Mouse (Mus musculus) retina, adult 2 months (tissue): ENCODE measurements around the gene Neurod1.

Source experiments
- DNase-seq: peaks from one replicate; pipeline ENCODE4 v3.0.0-alpha.2; 2012; ENCODE audit warnings: low read depth, low spot score

Neurod1 gene

GRCm38 (mm10) chr2:79456575-79457349 lies at the start of gene Neurod1, which contains the start of gene Cerkl:
TSS of gene Neurod1 (minus strand) at chr2:79456751.
TSS of gene Cerkl (minus strand) at chr2:79456785.
- peak; percentile 90 for DNase-seq

- peak; percentile 72 for DNase-seq
Measured at GRCm38 (mm10) chr2:79498990-79499755, 42.6 kb upstream of the Neurod1 start.

- DNase-seq = no peak
Measured at GRCm38 (mm10) chr2:79485127-79485526, 28.6 kb upstream of the Neurod1 start.

- DNase-seq = no peak
Measured at GRCm38 (mm10) chr2:79482511-79482910, 26.0 kb upstream of the Neurod1 start.

GRCm38 (mm10) chr2:79462411-79462810 lies 5.9 kb upstream of the Neurod1 start:
- no peak for DNase-seq

GRCm38 (mm10) chr2:79461861-79462260 lies 5.3 kb upstream of the Neurod1 start:
- DNase-seq = no peak

GRCm38 (mm10) chr2:79460586-79460985 lies 4.0 kb upstream of the Neurod1 start:
- DNase-seq = no peak

- DNase-seq = no peak
Measured at GRCm38 (mm10) chr2:79460107-79460506, 3.6 kb upstream of the Neurod1 start.

- no peak for DNase-seq
Measured at GRCm38 (mm10) chr2:79459061-79460045, 2.8 kb upstream of the Neurod1 start.

- no peak for DNase-seq
Measured at GRCm38 (mm10) chr2:79457932-79458331, 1.4 kb upstream of the Neurod1 start.

GRCm38 (mm10) chr2:79457434-79457833 lies 883 bp upstream of the Neurod1 start:
- no peak for DNase-seq

GRCm38 (mm10) chr2:79455646-79456045 lies 905 bp downstream of the Neurod1 start:
- no peak for DNase-seq

GRCm38 (mm10) chr2:79454786-79455446 lies 1.6 kb downstream of the Neurod1 start:
- peak; percentile 76 for DNase-seq

GRCm38 (mm10) chr2:79453901-79454781 lies 2.4 kb downstream of the Neurod1 start:
- DNase-seq = no peak

GRCm38 (mm10) chr2:79451438-79451837 lies 5.1 kb downstream of the Neurod1 start:
- DNase-seq = no peak

- no peak for DNase-seq
Measured at GRCm38 (mm10) chr2:79450684-79451394, 5.7 kb downstream of the Neurod1 start.

- no peak for DNase-seq
Measured at GRCm38 (mm10) chr2:79449371-79449770, 7.2 kb downstream of the Neurod1 start.

GRCm38 (mm10) chr2:79447198-79447597 lies 9.4 kb downstream of the Neurod1 start:
- DNase-seq = no peak

- DNase-seq = no peak
Measured at GRCm38 (mm10) chr2:79443861-79444620, 12.5 kb downstream of the Neurod1 start.
